Mouse (Mus musculus) neural tube, embryonic 12.5 days (tissue): ENCODE measurements at regions not wholly inside any gene's neighbourhood (a gene's known extent, or its start where the extent isn't known, plus 50 kb on each side); places are given as distances from the start of the nearest gene placed in this dataset.

Experiments used
- ATAC-seq: fragments of 200-750 bp; cut with Nextera tagmentation; 2 replicates; pipeline ENCODE4 v1.8.0; 2017; ENCODE audit warnings: low read depth, mild to moderate bottlenecking, moderate TSS enrichment, moderate library complexity; ENCODE audit not compliant: low FRiP score
- H3K27ac ChIP-seq: fragments of 300-500 bp; sonication (generic); 2 replicates; pipeline ENCODE4 v1.5.1; 2016
- H3K27me3 ChIP-seq: fragments of 300-500 bp; sonication (generic); replicated peaks from 2 replicates; pipeline ENCODE4 v1.6.1; 2016; ENCODE audit warnings: mild to moderate bottlenecking
- H3K36me3 ChIP-seq: fragments of 300-500 bp; sonication (generic); 2 replicates; pipeline ENCODE4 v1.6.1; 2016; ENCODE audit warnings: mild to moderate bottlenecking
- H3K4me1 ChIP-seq: fragments of 300-500 bp; sonication (generic); 2 replicates; pipeline ENCODE4 v1.6.1; 2016
- H3K4me2 ChIP-seq: fragments of 300-500 bp; sonication (generic); replicated peaks from 2 replicates; pipeline ENCODE4 v1.6.1; 2016; ENCODE audit warnings: mild to moderate bottlenecking
- H3K4me3 ChIP-seq: fragments of 300-500 bp; sonication (generic); 2 replicates; pipeline ENCODE4 v1.5.1; 2016
- H3K9ac ChIP-seq: fragments of 300-500 bp; sonication (generic); 2 replicates; pipeline ENCODE4 v1.6.1; 2016; ENCODE audit warnings: mild to moderate bottlenecking
- H3K9me3 ChIP-seq: fragments of 300-500 bp; sonication (generic); 2 replicates; pipeline ENCODE4 v1.6.1; 2016; ENCODE audit warnings: mild to moderate bottlenecking
- WGBS: fragments of 180-500 bp; shearing (Covaris S2); methylation state at CpG from one replicate; pipeline ENCODE4 v1.1.7; 2016; 5-methylcytosine and 5-hydroxymethylcytosine counted together

DNA sequence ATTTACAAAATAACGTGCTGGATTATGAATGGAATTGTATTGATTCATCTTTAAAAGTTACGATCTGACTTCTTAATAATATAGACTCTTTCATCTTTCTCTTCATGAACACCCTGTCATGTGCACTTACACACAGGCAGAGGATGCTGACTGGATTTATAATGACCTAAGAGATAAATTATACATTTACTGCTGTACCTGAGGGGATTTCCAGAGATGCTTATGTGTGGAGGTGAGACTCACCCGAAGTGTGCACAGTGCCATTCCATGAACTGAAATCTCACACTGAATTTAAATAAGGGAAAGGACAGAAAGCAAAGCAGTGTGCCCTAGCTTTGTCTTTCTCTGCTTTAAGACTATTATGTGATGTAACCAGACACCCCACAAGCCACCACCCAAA is 291.9 kb upstream of the Lrrn1 start:
- no peak for ATAC-seq
- no peaks in the 10 kb centered on the region for H3K27me3 ChIP-seq
- no peaks in the 10 kb centered on the region for H3K4me1 ChIP-seq
- H3K9ac ChIP-seq, result no peak overlapping the region
- no peak overlapping the region for H3K4me3 ChIP-seq
- H3K36me3 ChIP-seq, result no peaks in the 10 kb centered on the region
- no peak overlapping the region for H3K4me2 ChIP-seq
- no peaks in the 10 kb centered on the region for H3K9me3 ChIP-seq
- WGBS, result 88% methylated on average over 3 of the region's 3 CpGs
- no peak overlapping the region for H3K27ac ChIP-seq

- no peaks in the 10 kb centered on the region for H3K36me3 ChIP-seq
- H3K9me3 ChIP-seq, result no peaks in the 10 kb centered on the region
- 69% methylated on average over 3 of the region's 3 CpGs for WGBS
- no peak overlapping the region for H3K9ac ChIP-seq
- no peaks in the 10 kb centered on the region for H3K27me3 ChIP-seq
- H3K4me2 ChIP-seq, result no peak overlapping the region
- no peak for ATAC-seq
- no peak overlapping the region for H3K27ac ChIP-seq
- no peak overlapping the region for H3K4me3 ChIP-seq
- H3K4me1 ChIP-seq, result no peaks in the 10 kb centered on the region
Measured at GRCm38 (mm10) chr6:107243981-107244380, 285.6 kb upstream of the Lrrn1 start.

GRCm38 (mm10) chr6:107280348-107280747 is 249.2 kb upstream of the Lrrn1 start:
- Histone ChIP-seq H3K9me3 (no peaks in the 10 kb centered on the region), H3K36me3 (no peaks in the 10 kb centered on the region), H3K4me1 (no peaks in the 10 kb centered on the region), H3K4me2 (no peak overlapping the region), H3K9ac (no peak overlapping the region), H3K27me3 (no peaks in the 10 kb centered on the region), H3K27ac (no peak overlapping the region), H3K4me3 (no peak overlapping the region)
- WGBS, result 91% methylated on average over 15 of the region's 15 CpGs
- ATAC-seq, result no peak

DNA sequence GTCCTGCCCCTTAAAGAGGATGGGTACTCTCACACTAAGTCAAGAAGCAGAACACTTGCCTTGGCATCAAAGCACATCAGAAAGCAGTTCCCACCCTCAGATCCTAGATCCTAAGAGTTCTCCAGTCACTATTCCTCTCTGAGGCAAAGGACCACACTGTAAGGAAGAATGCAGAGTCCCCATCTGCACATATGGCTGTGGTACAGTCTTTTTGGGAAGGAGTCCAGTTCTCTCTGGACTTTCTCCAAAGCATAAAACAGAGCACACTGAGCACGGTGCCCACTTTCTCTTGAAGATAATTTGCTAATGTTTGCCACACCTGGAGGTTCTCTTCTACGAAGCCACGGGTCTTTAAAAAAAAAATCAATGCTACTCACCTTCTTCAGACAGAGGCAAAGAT is 238.7 kb upstream of the Lrrn1 start:
- Histone ChIP-seq H3K4me2 (no peak overlapping the region), H3K9ac (no peak overlapping the region), H3K27ac (no peak overlapping the region), H3K36me3 (no peaks in the 10 kb centered on the region), H3K4me3 (no peak overlapping the region), H3K4me1 (no peaks in the 10 kb centered on the region), H3K9me3 (no peaks in the 10 kb centered on the region), H3K27me3 (no peaks in the 10 kb centered on the region)
- no peak for ATAC-seq
- WGBS, result 93% methylated on average over 3 of the region's 3 CpGs

DNA sequence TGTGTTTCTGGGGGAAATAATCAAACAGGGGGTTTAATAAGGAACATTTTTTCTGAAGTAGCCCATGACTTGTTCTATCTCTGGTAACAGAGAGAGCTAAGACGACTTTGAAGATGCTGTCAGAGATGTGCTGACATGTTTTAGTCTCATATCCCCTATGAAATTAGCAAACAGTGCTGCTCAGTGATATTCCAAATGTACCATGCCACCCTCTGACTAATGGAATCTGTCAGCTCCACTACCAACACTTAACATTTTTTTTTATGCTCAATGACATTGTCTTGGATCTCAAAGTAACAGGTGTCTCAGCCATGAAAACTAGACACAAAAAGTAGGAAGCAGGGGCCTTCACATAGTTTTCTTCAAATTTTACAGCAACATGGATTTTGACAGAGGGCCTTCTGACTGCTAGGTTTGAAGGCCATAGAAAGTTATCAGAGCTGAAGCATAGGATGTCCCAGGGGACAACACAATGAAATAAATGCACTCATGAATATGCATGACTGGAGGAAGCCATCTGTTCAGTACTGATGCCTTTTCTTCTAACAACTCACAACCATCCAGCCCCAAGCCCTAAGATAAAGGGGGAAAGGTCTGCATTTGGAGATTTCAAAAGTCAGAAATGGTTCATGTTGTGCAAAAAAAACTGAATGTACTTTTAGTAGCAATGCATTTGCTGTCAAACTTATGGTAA is 225.7 kb upstream of the Lrrn1 start:
- Histone ChIP-seq H3K27ac (no peak overlapping the region), H3K9ac (no peak overlapping the region), H3K27me3 (no peaks in the 10 kb centered on the region), H3K4me2 (no peak overlapping the region), H3K9me3 (no peaks in the 10 kb centered on the region), H3K36me3 (no peaks in the 10 kb centered on the region), H3K4me3 (no peak overlapping the region), H3K4me1 (no peaks in the 10 kb centered on the region)
- ATAC-seq, result peak; percentile 89
- WGBS, result 75% methylated on average over 1 of the region's 1 CpGs

- no peak overlapping the region for H3K4me3 ChIP-seq
- no peak overlapping the region for H3K4me2 ChIP-seq
- H3K27me3 ChIP-seq, result no peaks in the 10 kb centered on the region
- no peak overlapping the region for H3K9ac ChIP-seq
- no peaks in the 10 kb centered on the region for H3K9me3 ChIP-seq
- H3K4me1 ChIP-seq, result no peaks in the 10 kb centered on the region
- WGBS, result 83% methylated on average over 1 of the region's 1 CpGs
- ATAC-seq, result no peak
- H3K36me3 ChIP-seq, result no peaks in the 10 kb centered on the region
- no peak overlapping the region for H3K27ac ChIP-seq
Measured at GRCm38 (mm10) chr6:107319565-107319964, 210.0 kb upstream of the Lrrn1 start.

DNA sequence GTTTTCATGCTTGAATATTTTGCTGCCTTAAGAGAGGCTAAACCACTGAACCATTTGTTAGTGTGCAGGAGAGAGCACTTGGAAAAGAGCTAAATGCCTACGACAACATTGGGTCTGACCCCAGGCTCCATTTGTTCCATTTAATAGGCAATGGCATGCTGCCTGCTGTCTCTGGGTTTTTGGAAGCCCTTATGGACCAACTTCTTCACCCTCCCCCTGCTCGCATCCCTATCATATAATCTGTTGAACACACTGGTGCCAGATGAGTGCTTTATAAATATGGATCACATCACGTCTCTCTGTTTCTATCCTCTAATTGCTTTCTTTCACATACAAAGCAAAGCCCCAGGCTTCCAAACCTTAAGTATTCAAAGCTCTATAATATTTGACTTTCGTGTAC is 179.1 kb upstream of the Lrrn1 start:
- Histone ChIP-seq H3K27me3 (no peaks in the 10 kb centered on the region), H3K4me1 (no peaks in the 10 kb centered on the region), H3K36me3 (no peaks in the 10 kb centered on the region), H3K9me3 (no peaks in the 10 kb centered on the region), H3K4me3 (no peak overlapping the region), H3K4me2 (no peak overlapping the region), H3K9ac (no peak overlapping the region), H3K27ac (no peak overlapping the region)
- WGBS, result 84% methylated on average over 4 of the region's 4 CpGs
- no peak for ATAC-seq

DNA sequence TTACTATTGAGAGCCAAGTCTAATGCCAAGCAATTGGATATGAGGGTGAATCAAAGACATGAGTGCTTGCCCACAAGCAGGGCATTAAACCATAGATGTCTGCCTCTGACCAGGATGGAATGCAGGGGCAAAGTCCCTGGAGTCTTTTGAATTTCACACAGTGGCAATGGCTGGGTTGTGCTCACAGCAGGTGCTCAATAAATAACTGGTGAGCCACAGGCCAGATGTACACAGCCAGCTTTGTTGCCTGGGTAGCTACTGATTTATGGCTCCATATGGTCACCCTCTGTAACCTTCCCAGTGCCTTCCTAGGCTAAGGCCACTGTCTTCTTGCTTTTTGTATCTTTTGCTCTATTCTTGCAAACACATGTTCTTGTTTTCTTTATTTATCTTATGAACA is 154.3 kb upstream of the Lrrn1 start:
- Histone ChIP-seq H3K9me3 (no peaks in the 10 kb centered on the region), H3K9ac (no peak overlapping the region), H3K4me3 (no peak overlapping the region), H3K27me3 (no peaks in the 10 kb centered on the region), H3K4me1 (0 out of 2 replicates have a peak, but pooled peaks cover 7% of the 10 kb centered on the region), H3K36me3 (no peaks in the 10 kb centered on the region), H3K27ac (no peak overlapping the region), H3K4me2 (no peak overlapping the region)
- peak; percentile 95 for ATAC-seq

GRCm38 (mm10) chr6:107378489-107378888 is 151.1 kb upstream of the Lrrn1 start:
- Histone ChIP-seq H3K27ac (no peak overlapping the region), H3K4me1 (0 out of 2 replicates have a peak, but pooled peaks cover 7% of the 10 kb centered on the region), H3K36me3 (no peaks in the 10 kb centered on the region), H3K9me3 (no peaks in the 10 kb centered on the region), H3K27me3 (no peaks in the 10 kb centered on the region), H3K9ac (no peak overlapping the region), H3K4me3 (no peak overlapping the region), H3K4me2 (no peak overlapping the region)
- ATAC-seq, result no peak
- WGBS, result 90% methylated on average over 1 of the region's 1 CpGs

GRCm38 (mm10) chr6:107380621-107381020 is 148.9 kb upstream of the Lrrn1 start:
- no peak overlapping the region for H3K4me2 ChIP-seq
- WGBS, result 61% methylated on average over 1 of the region's 1 CpGs

GRCm38 (mm10) chr6:107386094-107386678 is 143.4 kb upstream of the Lrrn1 start:
- Histone ChIP-seq H3K27me3 (no peaks in the 10 kb centered on the region), H3K4me3 (no peak overlapping the region), H3K27ac (no peak overlapping the region), H3K36me3 (no peaks in the 10 kb centered on the region), H3K9ac (no peak overlapping the region), H3K4me1 (no peaks in the 10 kb centered on the region), H3K4me2 (no peak overlapping the region), H3K9me3 (no peaks in the 10 kb centered on the region)
- ATAC-seq, result peak; percentile 50
- 34% methylated on average over 7 of the region's 7 CpGs for WGBS

More at GRCm38 (mm10) chr6:107380621-107381020, 148.9 kb upstream of the Lrrn1 start:
- H3K9ac ChIP-seq, result no peak overlapping the region
- H3K27me3 ChIP-seq, result no peaks in the 10 kb centered on the region
- 0 out of 2 replicates have a peak, but pooled peaks cover under 1% of the 10 kb centered on the region for H3K4me1 ChIP-seq
- no peaks in the 10 kb centered on the region for H3K9me3 ChIP-seq
- H3K27ac ChIP-seq, result no peak overlapping the region
- H3K36me3 ChIP-seq, result no peaks in the 10 kb centered on the region
- no peak overlapping the region for H3K4me3 ChIP-seq
- no peak for ATAC-seq

DNA sequence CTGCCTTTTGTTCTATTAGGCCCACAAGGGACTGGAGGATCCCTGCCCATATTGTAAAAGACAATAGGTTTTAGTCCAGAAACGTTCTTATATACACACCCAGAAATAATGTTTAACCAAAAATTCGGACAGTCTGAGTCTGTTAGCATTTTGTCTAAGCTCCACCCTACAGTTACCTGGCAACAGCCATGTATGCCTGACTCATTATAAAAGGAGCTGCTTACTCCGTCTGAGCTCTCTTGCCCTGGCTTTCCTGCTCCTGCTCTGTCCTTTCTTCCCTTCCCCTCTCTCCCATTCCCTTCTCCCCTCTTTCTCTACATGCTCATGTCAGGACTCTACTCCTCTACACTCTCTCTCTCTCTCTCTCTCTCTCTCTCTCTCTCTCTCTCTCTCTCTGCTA is 139.7 kb upstream of the Lrrn1 start:
- no peak overlapping the region for H3K9ac ChIP-seq
- H3K4me3 ChIP-seq, result no peak overlapping the region
- peaks cover 5% of the 10 kb centered on the region; the same call in 1 of the 2 replicates for H3K4me1 ChIP-seq
- H3K27me3 ChIP-seq, result no peaks in the 10 kb centered on the region
- no peak overlapping the region for H3K27ac ChIP-seq
- no peaks in the 10 kb centered on the region for H3K36me3 ChIP-seq
- no peak overlapping the region for H3K4me2 ChIP-seq
- no peaks in the 10 kb centered on the region for H3K9me3 ChIP-seq
- no peak for ATAC-seq
- 43% methylated on average over 3 of the region's 3 CpGs for WGBS

- H3K9ac ChIP-seq, result no peak overlapping the region
- H3K27me3 ChIP-seq, result no peaks in the 10 kb centered on the region
- WGBS, result 57% methylated on average over 2 of the region's 2 CpGs
- no peaks in the 10 kb centered on the region for H3K9me3 ChIP-seq
- H3K4me1 ChIP-seq, result peaks cover 5% of the 10 kb centered on the region; the same call in 1 of the 2 replicates
- no peak overlapping the region for H3K4me3 ChIP-seq
- H3K27ac ChIP-seq, result no peak overlapping the region
- H3K36me3 ChIP-seq, result no peaks in the 10 kb centered on the region
- no peak overlapping the region for H3K4me2 ChIP-seq
- ATAC-seq, result 0 out of 2 replicates have a peak, but pooled peaks have one; percentile 53
Measured at GRCm38 (mm10) chr6:107394611-107395010, 135.0 kb upstream of the Lrrn1 start.
